Mouse (Mus musculus) limb, embryonic 10.5 days (tissue): ENCODE results near the gene Itgam. TPM values are rescaled to one million over a fixed set of nuclear protein-coding genes. Genes with fewer than 3 reads are reported as not detected.
"Not testable (repeated sequence)": the region's sequence is repeated elsewhere in the genome, so short reads cannot be mapped to it uniquely, and the experiment has no call there.

Experiments
- DNase-seq: peaks from one replicate; pipeline ENCODE4 v3.0.0-alpha.2; 2017; ENCODE audit warnings: low spot score
- H3K27ac ChIP-seq: fragments of 300-500 bp; sonication (generic); 2 replicates; pipeline ENCODE4 v1.5.1; 2016; ENCODE audit warnings: mild to moderate bottlenecking
- H3K27me3 ChIP-seq: fragments of 300-500 bp; sonication (generic); 2 replicates; pipeline ENCODE4 v1.6.1; 2016; ENCODE audit warnings: low read depth, mild to moderate bottlenecking; ENCODE audit not compliant: poor library complexity, severe bottlenecking
- H3K36me3 ChIP-seq: fragments of 300-500 bp; sonication (generic); 2 replicates; pipeline ENCODE4 v1.6.1; 2016; ENCODE audit warnings: mild to moderate bottlenecking, moderate library complexity
- H3K4me1 ChIP-seq: fragments of 300-500 bp; sonication (generic); 2 replicates; pipeline ENCODE4 v1.6.1; 2016
- H3K4me3 ChIP-seq: fragments of 300-500 bp; sonication (generic); 2 replicates; pipeline ENCODE4 v1.5.1; 2016; ENCODE audit warnings: mild to moderate bottlenecking, moderate library complexity
- H3K9me3 ChIP-seq: fragments of 300-500 bp; sonication (generic); replicated peaks from 2 replicates; pipeline ENCODE4 v1.6.1; 2016; ENCODE audit warnings: mild to moderate bottlenecking
- WGBS: fragments of 180-500 bp; shearing (Covaris S2); methylation state at CpG from one replicate; pipeline ENCODE4 v1.1.7; 2016; 5-methylcytosine and 5-hydroxymethylcytosine counted together
- polyA plus RNA-seq: library from polyadenylated mRNA; unstranded; fragments of >200 nt; fragmentation: Nextera tagmentation; extraction: Ambion mirVana; gene quantifications from 2 replicates; pipeline ENCODE4 v1.2.1, GENCODE M21; 2016

Itgam gene
- polyA plus RNA-seq, 1 experiment from 2014 or later: 0.40 TPM

DNA sequence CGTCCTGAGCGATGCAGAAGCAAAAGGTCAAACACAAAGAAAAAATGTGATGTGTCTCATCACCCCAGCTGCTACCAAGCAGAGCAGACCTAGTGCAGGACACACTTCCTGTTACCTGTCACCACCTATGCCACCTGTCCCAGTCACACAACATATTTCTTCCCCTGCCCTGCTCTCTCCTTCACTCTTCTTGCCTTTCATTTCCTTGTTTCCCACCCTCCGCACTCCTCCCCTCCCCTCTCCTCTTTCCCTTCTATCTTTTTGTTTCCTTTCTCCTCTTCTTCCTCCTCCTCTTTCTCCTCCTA is 29.5 kb upstream of the Itgam start:
- no peaks in the 10 kb centered on the region for H3K4me1 ChIP-seq
- H3K27ac ChIP-seq: no peak overlapping the region
- WGBS: 91% methylated on average over 3 of the region's 3 CpGs
- H3K27me3 ChIP-seq: no peaks in the 10 kb centered on the region
- no peaks in the 10 kb centered on the region for H3K36me3 ChIP-seq
- no peak overlapping the region for H3K4me3 ChIP-seq
- no peak for DNase-seq
- H3K9me3 ChIP-seq: no peaks in the 10 kb centered on the region

GRCm38 (mm10) chr7:128033616-128034015 is 28.8 kb upstream of the Itgam start:
- H3K27me3 ChIP-seq: no peaks in the 10 kb centered on the region
- 92% methylated on average over 4 of the region's 4 CpGs for WGBS
- H3K4me1 ChIP-seq: no peaks in the 10 kb centered on the region
- no peaks in the 10 kb centered on the region for H3K9me3 ChIP-seq
- H3K36me3 ChIP-seq: no peaks in the 10 kb centered on the region
- H3K4me3 ChIP-seq: no peak overlapping the region
- H3K27ac ChIP-seq: no peak overlapping the region
- no peak for DNase-seq

DNA sequence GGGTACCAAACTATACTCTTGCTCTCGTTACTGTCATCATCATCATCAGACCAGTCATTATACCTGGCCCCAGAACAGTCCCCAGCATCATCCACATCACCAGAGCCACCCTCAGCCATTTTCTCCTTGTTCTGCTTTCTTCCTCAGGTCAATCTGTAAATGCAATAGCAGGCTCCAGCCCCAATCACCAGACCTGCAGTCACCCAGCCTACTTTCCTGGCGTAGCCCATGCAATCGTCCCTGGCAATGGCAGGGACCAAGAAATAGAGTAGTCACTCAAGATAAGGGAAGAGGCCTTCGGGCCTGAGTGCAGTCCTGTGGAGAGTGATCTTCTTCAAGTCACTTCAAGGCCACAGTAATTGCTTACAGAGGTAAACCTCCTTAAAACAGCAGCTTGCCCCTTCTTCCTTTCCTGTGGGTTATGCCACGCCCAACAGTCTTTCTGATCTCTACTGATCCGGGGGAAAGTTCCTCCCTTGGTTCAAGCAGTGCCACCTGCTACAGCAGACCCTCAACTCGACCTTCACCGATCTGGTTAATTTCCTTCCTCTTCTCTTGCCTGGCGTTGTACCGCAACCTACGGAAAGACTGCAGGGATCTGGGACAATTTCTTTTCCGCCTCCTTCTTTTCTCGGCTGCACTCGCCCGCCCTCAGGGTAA is 20.1 kb upstream of the Itgam start:
- not testable (repeated sequence) for H3K9me3 ChIP-seq, H3K4me3 ChIP-seq, H3K27me3 ChIP-seq, H3K4me1 ChIP-seq, H3K27ac ChIP-seq, H3K36me3 ChIP-seq, DNase-seq
- 88% methylated on average over 15 of the region's 15 CpGs for WGBS

GRCm38 (mm10) chr7:128044142-128044785 is 18.2 kb upstream of the Itgam start:
- DNase-seq: no peak
- 69% methylated on average over 4 of the region's 4 CpGs for WGBS
- H3K27me3 ChIP-seq: no peaks in the 10 kb centered on the region

GRCm38 (mm10) chr7:128045640-128046039 is 16.8 kb upstream of the Itgam start:
- no peak overlapping the region for H3K4me3 ChIP-seq
- DNase-seq: no peak
- no peak overlapping the region for H3K27ac ChIP-seq
- H3K36me3 ChIP-seq: no peaks in the 10 kb centered on the region
- WGBS: 78% methylated on average over 2 of the region's 2 CpGs
- H3K4me1 ChIP-seq: no peaks in the 10 kb centered on the region
- no peaks in the 10 kb centered on the region for H3K9me3 ChIP-seq
- no peaks in the 10 kb centered on the region for H3K27me3 ChIP-seq

More at GRCm38 (mm10) chr7:128044142-128044785, 18.2 kb upstream of the Itgam start:
- Histone ChIP-seq H3K9me3 (no peaks in the 10 kb centered on the region), H3K4me1 (no peaks in the 10 kb centered on the region), H3K36me3 (no peaks in the 10 kb centered on the region), H3K4me3 (no peak overlapping the region), H3K27ac (no peak overlapping the region)

GRCm38 (mm10) chr7:128048819-128049218 is 13.6 kb upstream of the Itgam start:
- no peak for DNase-seq
- no peaks in the 10 kb centered on the region for H3K36me3 ChIP-seq
- no peak overlapping the region for H3K4me3 ChIP-seq
- peaks cover 4% of the 10 kb centered on the region; the same call in 1 of the 2 replicates for H3K4me1 ChIP-seq
- H3K27me3 ChIP-seq: no peaks in the 10 kb centered on the region
- 93% methylated on average over 4 of the region's 4 CpGs for WGBS
- H3K9me3 ChIP-seq: no peaks in the 10 kb centered on the region
- H3K27ac ChIP-seq: no peak overlapping the region

DNA sequence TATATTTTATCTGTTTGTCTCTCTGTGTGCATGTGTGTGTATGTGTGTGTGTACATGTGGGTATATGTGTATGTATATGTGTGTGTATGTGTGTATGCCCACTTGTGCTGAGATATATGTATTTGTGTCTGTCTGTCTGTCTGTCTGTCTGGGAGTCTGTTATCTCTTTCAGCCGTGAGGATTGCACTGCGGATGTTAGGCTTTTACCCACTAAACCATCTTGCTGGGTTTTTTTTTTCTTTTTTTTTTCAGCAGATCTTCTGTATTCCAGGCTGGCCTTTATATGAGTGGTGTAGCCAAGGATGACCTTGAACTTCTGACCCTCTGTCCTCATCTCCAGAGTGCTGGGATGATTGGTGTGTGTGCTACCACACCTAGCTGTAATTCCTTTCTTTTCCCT is 13.2 kb upstream of the Itgam start:
- no peak for DNase-seq
- Histone ChIP-seq H3K27ac (no peak overlapping the region), H3K36me3 (no peaks in the 10 kb centered on the region), H3K27me3 (no peaks in the 10 kb centered on the region), H3K4me3 (no peak overlapping the region), H3K9me3 (no peaks in the 10 kb centered on the region), H3K4me1 (peaks cover 4% of the 10 kb centered on the region; the same call in 1 of the 2 replicates)
- 93% methylated on average over 2 of the region's 2 CpGs for WGBS

- H3K4me3 ChIP-seq: no peak overlapping the region
- peaks cover 4% of the 10 kb centered on the region; the same call in 1 of the 2 replicates for H3K4me1 ChIP-seq
- no peaks in the 10 kb centered on the region for H3K36me3 ChIP-seq
- WGBS: 70% methylated on average over 4 of the region's 4 CpGs
- no peak overlapping the region for H3K27ac ChIP-seq
- no peaks in the 10 kb centered on the region for H3K9me3 ChIP-seq
- DNase-seq: no peak
- no peaks in the 10 kb centered on the region for H3K27me3 ChIP-seq
Measured at GRCm38 (mm10) chr7:128050739-128051138, 11.7 kb upstream of the Itgam start.

- H3K36me3 ChIP-seq: no peaks in the 10 kb centered on the region
- DNase-seq: no peak
- peaks cover 4% of the 10 kb centered on the region; the same call in 1 of the 2 replicates for H3K4me1 ChIP-seq
- no peaks in the 10 kb centered on the region for H3K27me3 ChIP-seq
- WGBS: 65% methylated on average over 5 of the region's 5 CpGs
- H3K9me3 ChIP-seq: no peaks in the 10 kb centered on the region
- H3K4me3 ChIP-seq: no peak overlapping the region
- H3K27ac ChIP-seq: no peak overlapping the region
Measured at GRCm38 (mm10) chr7:128053061-128053460, 9.4 kb upstream of the Itgam start.

GRCm38 (mm10) chr7:128056917-128057444 is 5.5 kb upstream of the Itgam start:
- DNase-seq: no peak
- WGBS: 75% methylated on average over 3 of the region's 3 CpGs
- Histone ChIP-seq H3K27me3 (no peaks in the 10 kb centered on the region), H3K27ac (no peak overlapping the region), H3K36me3 (no peaks in the 10 kb centered on the region), H3K9me3 (no peaks in the 10 kb centered on the region), H3K4me3 (no peak overlapping the region), H3K4me1 (0 out of 2 replicates have a peak, but pooled peaks cover 2% of the 10 kb centered on the region)

GRCm38 (mm10) chr7:128057860-128058259 is 4.6 kb upstream of the Itgam start:
- Histone ChIP-seq H3K27me3 (no peaks in the 10 kb centered on the region), H3K9me3 (no peaks in the 10 kb centered on the region), H3K27ac (no peak overlapping the region), H3K4me3 (no peak overlapping the region), H3K36me3 (no peaks in the 10 kb centered on the region), H3K4me1 (0 out of 2 replicates have a peak, but pooled peaks cover 2% of the 10 kb centered on the region)
- WGBS: 82% methylated on average over 8 of the region's 8 CpGs
- DNase-seq: no peak

DNA sequence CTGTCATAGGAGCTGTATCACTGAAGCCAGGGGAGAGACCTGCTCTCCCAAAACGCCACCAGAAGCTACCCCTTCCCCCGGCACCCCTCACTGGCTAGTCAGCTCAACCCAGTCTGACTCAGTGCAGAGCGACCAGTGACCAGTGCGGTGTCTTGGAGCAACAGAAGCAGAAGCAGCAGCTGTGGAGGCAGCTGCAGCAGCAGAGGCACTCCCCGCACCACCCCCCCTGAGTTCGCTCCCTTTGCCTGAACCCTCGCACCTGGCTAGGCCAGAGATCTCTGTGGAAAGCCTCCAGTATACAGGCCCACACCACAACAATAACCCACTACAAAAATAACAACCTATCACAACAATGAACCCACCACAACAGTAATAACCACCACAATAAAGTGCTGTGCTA is 3.9 kb upstream of the Itgam start:
- Histone ChIP-seq H3K4me3 (no peak overlapping the region), H3K36me3 (no peaks in the 10 kb centered on the region), H3K9me3 (no peaks in the 10 kb centered on the region), H3K27me3 (no peaks in the 10 kb centered on the region), H3K27ac (no peak overlapping the region), H3K4me1 (0 out of 2 replicates have a peak, but pooled peaks cover 2% of the 10 kb centered on the region)
- no peak for DNase-seq
- WGBS: 74% methylated on average over 7 of the region's 7 CpGs

DNA sequence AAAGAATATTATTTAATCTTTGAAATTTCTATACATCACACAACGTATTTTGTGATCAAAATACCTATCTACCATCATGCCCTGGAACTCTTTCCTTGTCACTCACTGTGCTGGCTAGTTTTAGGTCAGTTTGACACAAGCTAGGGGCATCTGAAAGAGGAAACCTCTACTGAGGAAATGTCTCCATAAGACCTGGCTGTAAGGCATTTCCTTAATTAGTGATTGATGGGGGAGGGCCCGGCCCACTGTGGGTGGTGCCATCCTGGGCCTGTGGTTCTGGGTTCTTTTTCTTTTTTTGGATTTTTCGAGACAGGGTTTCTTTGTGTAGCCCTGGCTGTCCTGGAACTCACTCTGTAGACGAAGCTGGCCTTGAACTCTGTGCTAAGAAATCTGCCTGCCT is 3.3 kb upstream of the Itgam start:
- no peaks in the 10 kb centered on the region for H3K36me3 ChIP-seq
- H3K4me3 ChIP-seq: no peak overlapping the region
- no peaks in the 10 kb centered on the region for H3K27me3 ChIP-seq
- WGBS: 79% methylated on average over 4 of the region's 4 CpGs
- no peak for DNase-seq
- H3K4me1 ChIP-seq: 0 out of 2 replicates have a peak, but pooled peaks cover 2% of the 10 kb centered on the region
- no peaks in the 10 kb centered on the region for H3K9me3 ChIP-seq
- no peak overlapping the region for H3K27ac ChIP-seq
